Mouse (Mus musculus) ES-Bruce4 (cell line): ENCODE data around the gene Tbrg4.

Source experiments
- CTCF ChIP-seq: IDR thresholded peaks from one replicate; pipeline ENCODE4 v1.8.1; 2011; ENCODE audit warnings: low read depth, low read length
- POLR2A ChIP-seq: IDR thresholded peaks from one replicate; pipeline ENCODE4 v1.8.1; 2011; ENCODE audit warnings: low read length; ENCODE audit not compliant: insufficient read depth

GRCm38 (mm10) chr11:6596616-6597015, 29.3 kb downstream of the Tbrg4 start:
- TF ChIP-seq POLR2A (no peak), CTCF (no peak)
